Mouse (Mus musculus): ENCODE measurements around the gene Scaf1. TPM values are rescaled to one million over a fixed set of nuclear protein-coding genes. Genes with fewer than 3 reads are reported as not detected.

The Scaf1 gene
- 25.6 and 27.3 TPM in 2 replicates for polyA plus RNA-seq (2015; fragmentation: Nextera tagmentation; extraction: Ambion mirVana)

DNA sequence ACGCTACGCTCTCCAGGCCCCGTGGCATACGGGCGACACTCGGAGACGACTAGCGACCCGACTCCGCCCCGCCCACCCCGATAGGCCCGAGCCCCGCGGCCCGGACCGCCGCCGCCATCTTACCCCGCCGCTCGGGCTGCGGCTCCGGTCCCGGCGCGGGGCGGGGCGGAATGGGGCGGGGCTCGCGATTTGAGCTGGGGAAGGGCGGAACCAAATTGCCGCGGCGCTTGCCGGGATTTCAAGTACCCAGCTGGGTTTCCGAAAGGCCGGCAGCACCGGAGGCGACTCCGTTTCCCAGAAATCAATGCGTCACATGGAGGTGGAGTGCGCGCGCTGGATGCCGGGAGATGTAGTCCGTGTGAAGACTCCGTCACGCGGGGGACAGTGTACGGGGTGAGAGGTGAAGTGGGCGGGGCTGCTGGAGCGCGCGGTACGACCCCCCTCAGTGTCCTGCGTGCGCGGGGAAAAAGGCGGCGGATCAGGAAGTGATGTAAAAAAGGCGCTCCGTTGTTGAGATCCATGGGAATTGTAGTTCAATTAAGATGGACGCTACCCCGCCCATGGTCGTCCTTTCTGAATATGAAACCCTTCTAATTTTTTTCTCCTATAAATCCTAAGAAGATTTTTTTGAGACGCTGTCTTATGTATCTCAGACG is at the start of gene Scaf1:
Gene Scaf1, minus strand, starts transcription at position 407 of the 656 bp plus-strand sequence.
- ATAC-seq (replicated peaks; ENCODE audit: low FRiP score, low read depth): peak; percentile 88
- no peak for TF ChIP-seq CTCF (IDR thresholded peaks at IDR 0.05; ENCODE audit: low read depth)
- WGBS: under 1% methylated on average over 63 of the region's 69 CpGs

DNA sequence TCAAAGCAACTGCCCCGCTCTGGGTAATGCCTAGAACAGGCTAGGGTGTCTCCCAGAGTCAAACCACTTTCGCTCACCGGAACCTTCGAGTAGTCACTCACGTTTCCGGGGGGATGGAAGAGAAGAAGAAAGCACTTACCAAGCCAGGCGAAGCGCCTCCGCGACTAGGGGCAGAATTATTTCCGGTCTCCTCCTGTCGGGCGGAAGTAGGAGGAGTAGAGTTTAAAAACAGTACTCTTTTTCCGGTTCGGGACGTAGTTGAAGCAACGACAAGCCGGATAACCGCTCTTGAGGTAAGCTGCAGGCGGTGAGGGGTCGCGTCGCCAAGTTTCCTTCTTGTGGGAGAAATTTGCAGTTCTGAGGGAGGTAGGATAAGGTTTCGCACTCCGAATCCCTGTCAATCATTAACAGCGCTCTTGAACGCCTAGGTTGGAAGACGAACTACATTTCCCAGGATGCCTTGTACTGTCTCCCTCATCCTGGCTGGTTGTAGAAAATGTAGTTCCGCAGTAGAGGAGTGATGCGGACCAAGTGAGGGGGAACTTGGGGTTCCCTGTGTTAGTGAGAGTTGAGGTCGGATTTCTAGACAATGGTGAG is 46.2 kb upstream of the Scaf1 start, which contains the start of the genes Nosip and Prrg2:
Gene Nosip, plus strand, starts transcription at position 191 of the 597 bp plus-strand sequence.
Gene Prrg2, minus strand, starts transcription at position 439 of the 597 bp plus-strand sequence.
- Histone ChIP-seq H3K36me3 (ENCODE audit: insufficient read depth, low read length) (no peaks in the 10 kb centered on the region), H3K4me3 (replicated peaks; ENCODE audit: low read depth, low read length) (peak within 1 kb of the TSS; percentile 77), H3K9ac (ENCODE audit: low read depth, low read length) (peak within 1 kb of the TSS; percentile 76), H3K4me1 (replicated peaks; ENCODE audit: insufficient read depth, low read length) (peaks cover 4% of the 10 kb centered on the region; the same call in 1 of the 2 replicates), H3K9me3 (replicated peaks; ENCODE audit: low read length) (no peaks in the 10 kb centered on the region), H3K27me3 (ENCODE audit: insufficient read depth, low read length) (no peaks in the 10 kb centered on the region), H3K27ac (peak within 1 kb of the TSS; percentile 98), H3K4me2 (ENCODE audit: low read length) (peak within 1 kb of the TSS; percentile 68)
- TF ChIP-seq CTCF (IDR thresholded peaks at IDR 0.05; ENCODE audit: low read depth): peak; percentile 35; the same call in 1 of the 2 replicates
- ATAC-seq (replicated peaks; ENCODE audit: low FRiP score, low read depth) (peak; percentile 84), DNase-seq (ENCODE audit: low spot score) (peak; percentile 99)
- WGBS: under 1% methylated on average over 31 of the region's 31 CpGs

More for the DNA sequence above, at the start of gene Scaf1:
- DNase-seq (ENCODE audit: low spot score): peak; percentile 99
- Histone ChIP-seq H3K36me3 (ENCODE audit: insufficient read depth, low read length) (peaks cover 21% of the 10 kb centered on the region), H3K27ac (peak within 1 kb of the TSS; percentile 96), H3K27me3 (ENCODE audit: insufficient read depth, low read length) (no peaks in the 10 kb centered on the region), H3K4me1 (replicated peaks; ENCODE audit: insufficient read depth, low read length) (peaks cover 11% of the 10 kb centered on the region; the same call in 1 of the 2 replicates), H3K9me3 (replicated peaks; ENCODE audit: low read length) (no peaks in the 10 kb centered on the region), H3K4me2 (ENCODE audit: low read length) (peak within 1 kb of the TSS; percentile 76), H3K4me3 (replicated peaks; ENCODE audit: low read depth, low read length) (peak within 1 kb of the TSS; percentile 98), H3K9ac (ENCODE audit: low read depth, low read length) (peak within 1 kb of the TSS; percentile 97)

DNA sequence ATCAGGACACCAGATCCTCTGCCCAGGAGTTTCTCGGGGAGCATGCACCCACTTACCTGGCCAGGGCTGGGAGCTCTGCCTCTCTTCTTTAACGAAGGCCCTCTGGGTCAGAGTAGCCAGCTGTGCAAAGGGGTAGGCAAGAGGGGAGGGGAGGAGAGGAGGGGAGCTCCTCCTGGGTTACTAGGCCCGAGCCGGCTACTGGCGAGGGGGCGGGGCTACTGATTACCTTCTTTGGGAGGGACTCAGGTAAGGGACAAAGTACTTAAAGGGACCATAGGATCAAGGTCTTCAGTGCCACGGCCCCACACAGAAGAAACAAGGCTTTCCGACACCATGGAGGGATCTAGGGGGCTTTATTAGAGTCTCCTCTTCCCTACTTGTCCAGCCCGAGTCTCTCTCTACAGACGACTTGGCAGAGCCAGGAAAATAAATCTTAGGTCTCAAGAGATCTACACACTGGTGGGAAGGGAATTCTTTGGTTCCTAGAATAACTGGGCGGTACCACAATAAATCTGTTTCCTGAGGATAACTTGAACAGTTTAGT is 45.4 kb upstream of the Scaf1 start:
- Histone ChIP-seq H3K4me2 (ENCODE audit: low read length) (peak overlapping the region; percentile 68), H3K9ac (ENCODE audit: low read depth, low read length) (peak overlapping the region; percentile 76), H3K27ac (peak overlapping the region; percentile 98), H3K27me3 (ENCODE audit: insufficient read depth, low read length) (no peaks in the 10 kb centered on the region), H3K36me3 (ENCODE audit: insufficient read depth, low read length) (no peaks in the 10 kb centered on the region), H3K4me3 (replicated peaks; ENCODE audit: low read depth, low read length) (peak overlapping the region; percentile 77), H3K4me1 (replicated peaks; ENCODE audit: insufficient read depth, low read length) (peaks cover 4% of the 10 kb centered on the region; the same call in 1 of the 2 replicates), H3K9me3 (replicated peaks; ENCODE audit: low read length) (no peaks in the 10 kb centered on the region)
- TF ChIP-seq CTCF (IDR thresholded peaks at IDR 0.05; ENCODE audit: low read depth): no peak
- 9% methylated on average over 11 of the region's 11 CpGs for whole genome bisulfite sequencing
- DNase-seq (ENCODE audit: low spot score): peak; percentile 73
- peak; percentile 63 for ATAC-seq (replicated peaks; ENCODE audit: low FRiP score, low read depth)

DNA sequence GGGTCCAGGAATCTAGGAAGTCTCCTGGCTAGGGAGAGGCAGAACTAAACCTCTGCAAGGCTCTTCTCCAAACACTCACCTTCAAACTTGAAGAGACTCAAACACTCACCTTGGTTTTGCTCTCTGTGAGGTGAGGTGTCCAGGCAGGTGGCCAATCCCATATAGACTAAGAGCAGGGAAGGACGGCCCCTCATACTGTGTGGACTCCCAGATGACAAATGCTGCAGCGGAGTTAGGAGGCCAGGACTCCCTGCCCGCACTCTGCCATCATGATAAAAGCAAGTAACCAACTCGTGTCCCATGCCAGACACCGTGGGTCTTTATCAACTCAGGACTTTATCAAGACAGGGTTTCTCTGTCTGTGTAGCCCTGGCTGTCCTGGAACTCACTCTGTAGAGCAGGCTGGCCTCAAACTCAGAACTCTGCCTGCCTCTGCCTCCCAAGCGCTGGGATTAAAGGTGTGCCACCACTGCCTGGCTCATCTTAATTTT is 44.5 kb upstream of the Scaf1 start:
- Histone ChIP-seq H3K9me3 (replicated peaks; ENCODE audit: low read length) (no peaks in the 10 kb centered on the region), H3K27me3 (ENCODE audit: insufficient read depth, low read length) (no peaks in the 10 kb centered on the region), H3K9ac (ENCODE audit: low read depth, low read length) (no peak overlapping the region; the same call in 1 of the 2 replicates), H3K4me2 (ENCODE audit: low read length) (peak overlapping the region; percentile 68), H3K4me3 (replicated peaks; ENCODE audit: low read depth, low read length) (no peak overlapping the region), H3K27ac (no peak overlapping the region), H3K4me1 (replicated peaks; ENCODE audit: insufficient read depth, low read length) (peaks cover 4% of the 10 kb centered on the region; the same call in 1 of the 2 replicates), H3K36me3 (ENCODE audit: insufficient read depth, low read length) (no peaks in the 10 kb centered on the region)
- 86% methylated on average over 6 of the region's 6 CpGs for WGBS
- ATAC-seq (replicated peaks; ENCODE audit: low FRiP score, low read depth) (no peak), DNase-seq (ENCODE audit: low spot score) (no peak)
- no peak for TF ChIP-seq CTCF (IDR thresholded peaks at IDR 0.05; ENCODE audit: low read depth)

DNA sequence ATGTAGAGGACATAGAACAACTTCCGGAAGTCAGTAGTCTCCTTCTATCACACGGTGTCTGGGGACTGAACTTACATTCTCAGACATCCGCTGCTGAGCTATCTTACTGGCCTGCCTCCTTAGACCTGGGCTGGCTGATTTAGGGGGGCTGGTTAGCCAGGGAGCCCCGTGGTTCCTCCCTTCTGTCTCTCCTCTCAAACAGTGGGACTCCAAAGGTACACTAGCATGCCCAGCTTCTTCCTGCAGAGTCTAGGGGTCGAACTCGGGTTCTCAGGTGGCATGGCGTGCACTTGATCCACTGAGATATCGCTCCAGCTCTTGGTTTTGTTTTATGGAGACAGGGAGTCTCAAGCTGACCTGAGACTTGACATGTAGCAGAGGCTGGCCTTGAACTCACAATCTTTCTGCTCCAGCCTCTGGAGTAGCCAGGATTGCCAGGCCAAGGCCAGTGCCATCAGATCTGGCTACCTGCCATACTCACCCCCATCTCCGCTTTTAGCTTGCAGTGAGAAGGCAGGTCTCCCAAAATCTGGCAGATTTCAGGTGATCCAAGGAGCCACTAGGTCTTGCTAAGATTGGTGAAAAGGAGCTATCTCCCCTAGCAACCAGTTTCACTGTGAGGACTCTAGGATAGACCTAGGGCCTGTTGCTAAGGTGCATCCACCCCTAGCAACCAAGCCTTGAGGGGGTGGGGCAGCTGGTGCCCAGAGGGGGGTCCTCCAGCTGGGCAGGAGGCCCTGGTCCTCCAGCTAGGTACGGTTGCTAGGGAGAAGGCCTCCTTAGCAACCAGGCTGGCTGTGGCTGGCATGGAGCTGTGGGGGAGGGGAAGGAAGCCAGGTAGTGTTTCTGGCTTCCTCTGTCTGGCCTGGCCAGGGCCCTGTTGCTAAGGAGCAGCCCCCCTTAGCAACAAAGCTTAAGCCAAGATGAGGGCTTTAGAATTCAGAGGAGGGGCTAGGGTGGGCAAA is 42.7 kb upstream of the Scaf1 start:
- H3K9ac ChIP-seq (ENCODE audit: low read depth, low read length): no peak overlapping the region
- H3K36me3 ChIP-seq (ENCODE audit: insufficient read depth, low read length): no peaks in the 10 kb centered on the region
- no peak overlapping the region for H3K27ac ChIP-seq
- 84% methylated on average over 10 of the region's 10 CpGs for WGBS
- peaks cover 8% of the 10 kb centered on the region; the same call in 1 of the 2 replicates for H3K4me1 ChIP-seq (replicated peaks; ENCODE audit: insufficient read depth, low read length)
- ATAC-seq (replicated peaks; ENCODE audit: low FRiP score, low read depth) (no peak), DNase-seq (ENCODE audit: low spot score) (no peak)
- H3K9me3 ChIP-seq (replicated peaks; ENCODE audit: low read length): no peaks in the 10 kb centered on the region
- H3K27me3 ChIP-seq (ENCODE audit: insufficient read depth, low read length): no peaks in the 10 kb centered on the region
- H3K4me2 ChIP-seq (ENCODE audit: low read length): no peak overlapping the region
- TF ChIP-seq CTCF (IDR thresholded peaks at IDR 0.05; ENCODE audit: low read depth): no peak
- no peak overlapping the region for H3K4me3 ChIP-seq (replicated peaks; ENCODE audit: low read depth, low read length)
